Mouse (Mus musculus): ENCODE measurements around the gene Wrb. TPM values are rescaled to one million over a fixed set of nuclear protein-coding genes. Genes with fewer than 3 reads are reported as not detected.

Gene Wrb
- total RNA-seq, 1 experiment from 2014 or later, result 17.5 TPM

- 0 out of 4 replicates have a peak, but pooled peaks of 1 of the 2 experiments have one; percentile 32 for ATAC-seq (replicated peaks in 1 of 2; ENCODE audit: insufficient read depth in 1 of 2, low FRiP score in 2 of 2, low TSS enrichment in 1 of 2, low read depth in 1 of 2, poor library complexity in 2 of 2, severe bottlenecking in 2 of 2)
Measured at GRCm38 (mm10) chr16:96200702-96201028, 55.5 kb downstream of the Wrb start.

GRCm38 (mm10) chr16:96201485-96202232, 56.5 kb downstream of the Wrb start:
- ATAC-seq (replicated peaks in 1 of 2; ENCODE audit: insufficient read depth in 1 of 2, low FRiP score in 2 of 2, low TSS enrichment in 1 of 2, low read depth in 1 of 2, poor library complexity in 2 of 2, severe bottlenecking in 2 of 2), result no peak

Other genes with a start within 250 kb of the Wrb start
- gene Psmg1, start 154.4 kb upstream of the Wrb start, total RNA-seq (2017), result 48.0 and 59.0 TPM in 2 replicates
- gene Brwd1, start 62.9 kb upstream of the Wrb start, total RNA-seq (2017), result 79.4 and 83.5 TPM in 2 replicates
- gene Hmgn1, start 17.7 kb upstream of the Wrb start, total RNA-seq (2017), result 351 and 391 TPM in 2 replicates
- 0.69 and 0.79 TPM in 2 replicates for gene Lca5l, start 46.9 kb downstream of the Wrb start, total RNA-seq (2017)
- gene Sh3bgr, start 55.0 kb downstream of the Wrb start, total RNA-seq (2017), result not detected in 2 replicates
- gene B3galt5, start 90.4 kb downstream of the Wrb start, total RNA-seq (2017), result 0.45 and 0.94 TPM in 2 replicates

All from hematopoietic stem cell, adult 5-6 weeks (primary cell).